Mouse (Mus musculus) forebrain, embryonic 14.5 days (tissue): ENCODE measurements around the gene Afap1l2. TPM values are rescaled to one million over a fixed set of nuclear protein-coding genes. Genes with fewer than 3 reads are reported as not detected.

Experiments
- ATAC-seq: fragments of 200-750 bp; cut with Nextera tagmentation; 2 replicates; pipeline ENCODE4 v1.8.0; 2017; ENCODE audit warnings: mild to moderate bottlenecking, moderate library complexity
- DNase-seq: peaks from one replicate; pipeline ENCODE4 v3.0.0-alpha.2; 2015; ENCODE audit warnings: low spot score
- H3K27ac ChIP-seq: fragments of 300-500 bp; sonication (generic); 2 replicates; pipeline ENCODE4 v1.5.1; 2014; ENCODE audit warnings: low read depth, mild to moderate bottlenecking, control low read depth, low read length, moderate library complexity
- H3K27me3 ChIP-seq: fragments of 300-500 bp; sonication (generic); replicated peaks from 2 replicates; pipeline ENCODE4 v1.6.1; 2014; ENCODE audit warnings: low read length, control low read depth, mixed read lengths; ENCODE audit not compliant: control insufficient read depth, insufficient read depth
- H3K36me3 ChIP-seq: fragments of 300-500 bp; sonication (generic); 2 replicates; pipeline ENCODE4 v1.6.1; 2014; ENCODE audit warnings: low read length, control low read depth; ENCODE audit not compliant: control insufficient read depth, insufficient read depth
- H3K4me1 ChIP-seq: fragments of 300-500 bp; sonication (generic); 2 replicates; pipeline ENCODE4 v1.6.1; 2014; ENCODE audit warnings: antibody characterized with exemption, low read length, control low read depth; ENCODE audit not compliant: control insufficient read depth, insufficient read depth
- H3K4me2 ChIP-seq: fragments of 300-500 bp; sonication (generic); 2 replicates; pipeline ENCODE4 v1.6.1; 2014; ENCODE audit warnings: mild to moderate bottlenecking, control low read depth, low read length
- H3K4me3 ChIP-seq: fragments of 300-500 bp; sonication (generic); 2 replicates; pipeline ENCODE4 v1.5.1; 2014; ENCODE audit warnings: low read depth, low read length, control low read depth
- H3K9ac ChIP-seq: fragments of 300-500 bp; sonication (generic); 2 replicates; pipeline ENCODE4 v1.6.1; 2014; ENCODE audit warnings: mild to moderate bottlenecking, low read length, control low read depth, moderate library complexity
- H3K9me3 ChIP-seq: fragments of 300-500 bp; sonication (generic); replicated peaks from 2 replicates; pipeline ENCODE4 v1.6.1; 2016; ENCODE audit warnings: low read length, control low read depth, mixed read lengths; ENCODE audit not compliant: control insufficient read depth
- WGBS: fragments of 180-500 bp; shearing (Covaris S2); extraction: QIAGEN DNeasy Blood & Tissue Kit; methylation state at CpG from one replicate; pipeline ENCODE4 v1.1.7; 2014; 5-methylcytosine and 5-hydroxymethylcytosine counted together
- polyA plus RNA-seq: library from polyadenylated mRNA; unstranded; fragments of >200 nt; fragmentation: Nextera tagmentation; extraction: Ambion mirVana; gene quantifications from 2 replicates; pipeline ENCODE4 v1.2.1, GENCODE M21; 2014

The Afap1l2 gene
- polyA plus RNA-seq, 1 experiment from 2014 or later, result 4.9 TPM

- Histone ChIP-seq H3K4me2 (no peak overlapping the region), H3K9ac (no peak overlapping the region), H3K27me3 (no peaks in the 10 kb centered on the region), H3K4me1 (no peaks in the 10 kb centered on the region), H3K4me3 (no peak overlapping the region), H3K9me3 (no peaks in the 10 kb centered on the region), H3K27ac (no peak overlapping the region), H3K36me3 (no peaks in the 10 kb centered on the region)
- WGBS, result 65% methylated on average over 11 of the region's 11 CpGs
- no peak for ATAC-seq
- DNase-seq, result no peak
Measured at GRCm38 (mm10) chr19:56910561-56910960, 97.5 kb downstream of the Afap1l2 start.

GRCm38 (mm10) chr19:56908472-56909270, 99.4 kb downstream of the Afap1l2 start:
- WGBS, result 77% methylated on average over 17 of the region's 17 CpGs
- peak; percentile 76 for DNase-seq
- H3K4me1 ChIP-seq, result no peaks in the 10 kb centered on the region
- no peak overlapping the region for H3K4me3 ChIP-seq
- H3K27ac ChIP-seq, result no peak overlapping the region
- no peaks in the 10 kb centered on the region for H3K36me3 ChIP-seq
- no peak overlapping the region for H3K4me2 ChIP-seq
- no peaks in the 10 kb centered on the region for H3K9me3 ChIP-seq
- no peak overlapping the region for H3K9ac ChIP-seq
- ATAC-seq, result no peak
- H3K27me3 ChIP-seq, result no peaks in the 10 kb centered on the region

GRCm38 (mm10) chr19:56907850-56908249, 100.2 kb downstream of the Afap1l2 start:
- Histone ChIP-seq H3K9me3 (no peaks in the 10 kb centered on the region), H3K9ac (no peak overlapping the region), H3K4me1 (no peaks in the 10 kb centered on the region), H3K4me2 (no peak overlapping the region), H3K4me3 (no peak overlapping the region), H3K27ac (no peak overlapping the region), H3K27me3 (no peaks in the 10 kb centered on the region), H3K36me3 (no peaks in the 10 kb centered on the region)
- ATAC-seq (no peak), DNase-seq (no peak)
- 62% methylated on average over 3 of the region's 3 CpGs for WGBS

GRCm38 (mm10) chr19:56905395-56905794, 102.6 kb downstream of the Afap1l2 start:
- Histone ChIP-seq H3K4me2 (no peak overlapping the region), H3K27me3 (no peaks in the 10 kb centered on the region), H3K27ac (no peak overlapping the region), H3K9ac (no peak overlapping the region), H3K36me3 (no peaks in the 10 kb centered on the region), H3K4me3 (no peak overlapping the region), H3K4me1 (no peaks in the 10 kb centered on the region), H3K9me3 (no peaks in the 10 kb centered on the region)
- DNase-seq (no peak), ATAC-seq (no peak)
- WGBS, result 91% methylated on average over 7 of the region's 7 CpGs

- H3K4me3 ChIP-seq, result no peak overlapping the region
- H3K4me2 ChIP-seq, result no peak overlapping the region
- no peaks in the 10 kb centered on the region for H3K27me3 ChIP-seq
- ATAC-seq (no peak), DNase-seq (no peak)
- no peak overlapping the region for H3K9ac ChIP-seq
- 80% methylated on average over 3 of the region's 3 CpGs for WGBS
- no peak overlapping the region for H3K27ac ChIP-seq
- H3K9me3 ChIP-seq, result no peaks in the 10 kb centered on the region
- H3K4me1 ChIP-seq, result no peaks in the 10 kb centered on the region
- H3K36me3 ChIP-seq, result no peaks in the 10 kb centered on the region
Measured at GRCm38 (mm10) chr19:56904095-56904494, 103.9 kb downstream of the Afap1l2 start.

GRCm38 (mm10) chr19:56897654-56898053, 110.4 kb downstream of the Afap1l2 start:
- DNase-seq, result no peak
- Histone ChIP-seq H3K4me1 (no peaks in the 10 kb centered on the region), H3K4me3 (no peak overlapping the region), H3K9me3 (no peaks in the 10 kb centered on the region), H3K27ac (no peak overlapping the region), H3K9ac (no peak overlapping the region), H3K36me3 (no peaks in the 10 kb centered on the region), H3K27me3 (no peaks in the 10 kb centered on the region), H3K4me2 (no peak overlapping the region)
- 91% methylated on average over 16 of the region's 16 CpGs for WGBS
- ATAC-seq, result no peak

GRCm38 (mm10) chr19:56893326-56893725, 114.7 kb downstream of the Afap1l2 start:
- Histone ChIP-seq H3K4me2 (no peak overlapping the region), H3K36me3 (no peaks in the 10 kb centered on the region), H3K27me3 (no peaks in the 10 kb centered on the region), H3K27ac (no peak overlapping the region), H3K4me3 (no peak overlapping the region), H3K9ac (no peak overlapping the region), H3K4me1 (no peaks in the 10 kb centered on the region), H3K9me3 (no peaks in the 10 kb centered on the region)
- 85% methylated on average over 5 of the region's 5 CpGs for WGBS
- DNase-seq (no peak), ATAC-seq (no peak)

GRCm38 (mm10) chr19:56892586-56892985, 115.4 kb downstream of the Afap1l2 start:
- 80% methylated on average over 5 of the region's 5 CpGs for WGBS
- Histone ChIP-seq H3K9ac (no peak overlapping the region), H3K4me3 (no peak overlapping the region), H3K4me2 (no peak overlapping the region), H3K4me1 (no peaks in the 10 kb centered on the region), H3K27me3 (no peaks in the 10 kb centered on the region), H3K27ac (no peak overlapping the region), H3K36me3 (no peaks in the 10 kb centered on the region), H3K9me3 (no peaks in the 10 kb centered on the region)
- ATAC-seq (no peak), DNase-seq (no peak)

- Histone ChIP-seq H3K4me3 (no peak overlapping the region), H3K4me1 (no peaks in the 10 kb centered on the region), H3K9me3 (no peaks in the 10 kb centered on the region), H3K4me2 (no peak overlapping the region), H3K9ac (no peak overlapping the region), H3K27ac (no peak overlapping the region; the same call in 1 of the 2 replicates), H3K27me3 (no peaks in the 10 kb centered on the region), H3K36me3 (no peaks in the 10 kb centered on the region)
- DNase-seq (peak; percentile 12), ATAC-seq (peak; percentile 50; the same call in 1 of the 2 replicates)
- 52% methylated on average over 2 of the region's 2 CpGs for WGBS
Measured at GRCm38 (mm10) chr19:56891438-56891837, 116.6 kb downstream of the Afap1l2 start.
